Mouse (Mus musculus) embryonic stem cell, embryonic (primary cell): ENCODE measurements at regions not wholly inside any gene's neighbourhood (a gene's known extent, or its start where the extent isn't known, plus 50 kb on each side); places are given as distances from the start of the nearest gene placed in this dataset.

Source experiments
- CTCF ChIA-PET, 4 experiments: fragments of 300-600 bp in 2 of 4; fragments of 350-600 bp in 2 of 4; sonication (Branson Sonifier 250); formaldehyde crosslinking; loops; one replicate each; lab custom pipeline; 2022; ENCODE audit warnings: inconsistent platforms in 2 of 4; lab: Charles Lee
- POLR2A ChIA-PET, 4 experiments: fragments of 300-600 bp in 2 of 4; fragments of 350-600 bp in 2 of 4; sonication (Branson Sonifier 250); formaldehyde crosslinking; loops; one replicate each; lab custom pipeline; 2022; ENCODE audit warnings: antibody characterized with exemption in 4 of 4, inconsistent platforms in 1 of 4; lab: Charles Lee

DNA sequence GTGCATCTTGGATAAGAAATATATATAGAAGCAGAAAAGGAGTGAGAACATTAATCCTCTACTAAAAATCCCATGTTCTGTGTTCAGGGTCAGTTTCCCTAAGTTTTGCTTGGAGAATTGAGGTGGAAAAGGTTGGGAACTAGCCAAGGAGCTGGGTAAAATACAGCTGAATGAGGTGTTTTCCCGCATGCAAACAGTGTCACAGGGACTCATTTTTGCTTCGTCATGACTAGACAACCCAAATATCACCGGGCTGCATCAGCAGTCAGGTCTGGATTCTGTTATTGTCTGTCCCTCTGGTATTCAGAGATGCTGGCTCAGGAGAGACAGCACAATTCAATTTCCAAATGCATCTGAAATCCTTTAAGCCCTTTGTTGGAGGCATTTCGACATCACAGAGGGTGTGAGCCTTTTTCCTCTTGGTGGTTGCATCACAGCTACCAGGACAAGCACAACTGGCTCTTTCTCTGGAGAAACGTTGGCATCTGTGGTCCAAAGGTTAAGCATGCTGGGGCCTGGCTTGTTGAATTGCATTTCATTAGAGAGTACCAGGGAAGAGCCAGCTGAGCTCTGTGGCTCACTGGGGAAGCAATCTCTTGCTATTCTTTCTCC, 59.6 kb upstream of the Sesn3 start:
- ChIA-PET CTCF (interaction anchor here in 1 of 4 experiments (1.4 kb wide), 1 partner anchor 325 kb away, joined by 3 read pairs; no protein-coding TSS in a partner anchor), POLR2A (interaction anchor here in 3 of 4 experiments (0.6 to 1.9 kb wide), 4 partner anchors 9 to 285 kb away, joined by 3 to 4 read pairs (median 3); partner anchors contain the start of gene Kdm4d (in 1 of the 3))

DNA sequence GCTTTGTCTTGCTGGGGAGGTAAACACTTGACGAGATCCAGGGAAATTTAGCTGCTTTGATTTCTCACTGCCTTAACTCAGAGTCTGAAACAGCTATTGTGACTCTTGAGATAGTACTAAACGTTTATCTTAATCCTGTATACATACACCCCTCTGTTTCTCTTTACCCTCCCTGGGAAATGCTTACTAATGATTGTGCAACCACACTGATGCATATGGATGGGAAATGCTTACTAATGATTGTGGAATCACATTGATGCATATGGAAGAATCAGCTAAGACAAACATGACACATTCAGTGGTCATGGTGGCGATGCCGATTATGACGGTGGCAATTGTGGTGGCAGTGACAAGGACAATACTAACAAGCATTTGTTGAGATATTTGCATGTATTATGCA, 58.9 kb upstream of the Sesn3 start:
- CTCF ChIA-PET = interaction anchor here in 1 of 4 experiments (1.4 kb wide), 1 partner anchor 326 kb away, joined by 3 read pairs; no protein-coding TSS in a partner anchor
- POLR2A ChIA-PET = interaction anchor here in 2 of 4 experiments (1.3 to 1.9 kb wide), 2 partner anchors 18 to 41 kb away, joined by 3 to 4 read pairs; no protein-coding TSS in a partner anchor

DNA sequence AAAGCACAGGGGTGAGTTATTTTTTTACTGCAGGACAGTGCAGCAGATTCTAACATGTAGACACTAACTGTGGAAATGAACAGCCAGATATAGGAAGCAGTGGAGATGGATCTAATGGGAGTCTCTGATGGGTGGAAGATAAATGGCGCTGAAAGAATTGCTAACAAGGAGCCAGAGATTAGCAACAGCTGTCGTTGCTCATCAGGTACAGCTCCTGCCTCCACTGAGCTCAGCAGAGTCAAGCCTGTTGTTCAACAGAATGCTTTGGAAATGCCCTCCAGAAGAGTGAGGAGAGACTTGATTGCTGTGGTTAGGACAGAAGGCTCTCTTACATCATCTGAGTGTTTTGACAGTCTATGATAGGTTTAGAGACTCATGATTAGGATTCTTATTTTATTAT, 51.9 kb upstream of the Sesn3 start:
- POLR2A ChIA-PET = interaction anchor here in 2 of 4 experiments (0.6 to 1.3 kb wide), 2 partner anchors 11 kb away, joined by 3 to 4 read pairs; no protein-coding TSS in a partner anchor
- CTCF ChIA-PET = no interaction called here
